Mouse (Mus musculus) mesoderm, embryonic 11.5 days (tissue): ENCODE results near the gene Gm28305.

Experiments used
- DNase-seq: peaks from one replicate; pipeline ENCODE4 v3.0.0-alpha.2; 2012; ENCODE audit warnings: low read depth, low spot score

The Gm28305 gene

GRCm38 (mm10) chr9:104070241-104070640 is 29.8 kb downstream of the Gm28305 start:
- no peak for DNase-seq

- DNase-seq, result no peak
Measured at GRCm38 (mm10) chr9:104070863-104071604, 30.6 kb downstream of the Gm28305 start.

DNA sequence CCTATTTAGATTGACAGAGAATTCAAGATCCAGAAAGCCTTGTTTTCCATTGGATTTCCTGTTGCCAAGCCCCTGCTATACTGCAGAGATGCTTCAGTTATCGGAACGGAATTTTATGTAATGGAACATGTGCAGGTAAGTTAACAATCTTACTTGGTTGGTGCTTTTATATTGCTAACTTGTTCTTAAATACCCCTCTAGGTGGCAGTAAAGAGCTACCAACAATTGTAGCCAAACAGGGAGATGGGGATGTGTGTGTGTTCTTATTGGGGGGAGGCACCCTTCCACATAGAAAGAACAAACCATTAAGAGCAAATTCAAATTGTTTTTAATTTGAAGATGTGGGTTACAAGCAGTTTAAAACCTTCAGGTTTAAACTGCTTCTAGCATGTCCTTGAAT is 35.3 kb downstream of the Gm28305 start:
- peak; percentile 36 for DNase-seq

GRCm38 (mm10) chr9:104078780-104079179 is 38.3 kb downstream of the Gm28305 start:
- no peak for DNase-seq

GRCm38 (mm10) chr9:104079379-104079778 is 38.9 kb downstream of the Gm28305 start:
- DNase-seq, result peak; percentile 54

- no peak for DNase-seq
Measured at GRCm38 (mm10) chr9:104080038-104080437, 39.6 kb downstream of the Gm28305 start.

DNA sequence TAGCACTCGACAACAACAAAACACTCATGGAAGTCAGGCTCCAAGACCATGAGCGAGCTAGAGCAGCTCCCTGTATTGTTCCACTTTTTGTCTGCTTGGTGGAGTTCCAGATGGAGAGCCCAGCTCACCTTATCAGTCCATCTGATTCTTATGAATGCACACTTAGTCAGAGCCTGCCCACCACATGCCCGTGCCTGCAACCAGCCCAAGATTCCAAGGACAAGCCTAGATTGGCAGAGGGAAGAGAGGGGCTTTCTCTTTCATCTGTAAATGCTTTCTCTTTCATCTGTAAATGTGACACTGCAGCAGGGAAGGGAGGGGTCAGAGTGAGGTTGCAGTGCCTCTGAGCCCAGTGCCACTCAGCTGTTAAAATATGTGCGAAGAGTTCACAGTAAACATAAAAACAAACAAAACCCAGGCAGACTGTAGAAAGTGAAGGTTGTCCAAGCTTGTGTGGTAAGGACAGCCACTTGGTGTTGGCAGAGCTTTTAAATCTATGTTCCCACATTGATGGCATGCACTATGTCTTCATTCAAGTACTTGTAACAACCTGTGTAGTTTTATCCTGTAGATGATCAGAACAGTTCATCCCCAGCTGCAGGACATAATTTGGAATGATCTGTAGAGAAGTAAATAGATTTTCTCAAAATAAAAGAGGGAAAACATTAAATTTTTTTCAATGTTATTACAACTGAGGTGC is 45.4 kb downstream of the Gm28305 start:
- DNase-seq, result no peak

GRCm38 (mm10) chr9:104088555-104088954 is 48.1 kb downstream of the Gm28305 start:
- DNase-seq, result no peak

GRCm38 (mm10) chr9:104092945-104093344 is 52.5 kb downstream of the Gm28305 start:
- no peak for DNase-seq

DNA sequence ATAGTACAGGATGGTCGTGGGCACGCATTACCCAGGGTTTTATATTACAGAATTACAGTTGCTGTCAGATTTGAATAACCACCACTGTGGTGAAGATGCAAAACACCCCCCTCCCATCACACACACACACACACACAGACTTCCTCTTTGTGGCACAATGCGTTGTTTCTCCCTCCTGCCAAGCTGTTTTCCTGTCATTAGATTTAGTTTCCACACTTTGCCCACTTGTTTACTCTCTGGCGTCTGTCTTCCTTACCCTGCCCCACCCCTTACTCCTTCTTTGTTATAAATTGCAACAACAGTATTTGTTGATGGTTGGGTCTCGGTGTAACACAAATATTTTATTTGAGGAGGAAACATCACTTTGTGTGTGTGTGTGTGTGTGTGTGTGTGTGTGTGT is 57.8 kb downstream of the Gm28305 start:
- no peak for DNase-seq

DNA sequence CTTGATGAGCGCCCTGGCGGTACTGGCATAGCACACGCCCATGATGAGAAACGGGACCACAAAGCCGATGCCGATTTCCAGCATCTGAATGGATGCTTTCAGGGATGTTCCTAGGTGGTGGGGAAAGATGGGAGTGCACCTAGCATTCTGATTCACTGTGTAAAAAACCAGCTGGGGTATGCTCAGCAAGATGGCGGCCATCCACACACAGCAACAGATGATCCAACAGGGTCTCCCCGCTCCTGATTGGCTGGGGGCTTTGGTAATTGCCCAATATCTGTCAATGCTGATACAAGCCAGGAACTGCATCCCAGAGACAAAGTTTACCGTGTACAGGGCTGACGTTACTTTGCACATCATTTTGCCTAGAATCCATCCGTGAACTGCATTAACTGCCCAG is 58.6 kb downstream of the Gm28305 start:
- DNase-seq, result no peak

DNA sequence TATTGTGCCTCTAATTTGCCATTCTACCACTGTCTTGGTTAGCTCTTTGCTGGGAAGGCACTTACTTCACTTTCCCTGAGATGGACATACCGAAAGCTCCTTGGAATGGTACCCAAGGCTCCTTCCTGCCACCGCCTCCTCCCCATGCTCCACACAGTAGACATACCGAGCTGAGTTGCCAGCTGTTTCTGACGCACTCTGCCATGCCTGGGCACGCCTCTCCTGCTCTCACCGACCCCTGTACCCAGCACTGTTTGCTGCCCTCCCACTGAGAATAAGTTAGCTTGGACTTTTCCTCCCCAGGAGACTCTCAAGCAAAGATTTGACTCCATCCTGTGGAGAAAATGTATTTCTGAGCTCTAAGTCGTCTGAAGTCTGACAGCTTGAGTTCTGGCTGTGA is 60.4 kb downstream of the Gm28305 start:
- DNase-seq, result no peak

DNA sequence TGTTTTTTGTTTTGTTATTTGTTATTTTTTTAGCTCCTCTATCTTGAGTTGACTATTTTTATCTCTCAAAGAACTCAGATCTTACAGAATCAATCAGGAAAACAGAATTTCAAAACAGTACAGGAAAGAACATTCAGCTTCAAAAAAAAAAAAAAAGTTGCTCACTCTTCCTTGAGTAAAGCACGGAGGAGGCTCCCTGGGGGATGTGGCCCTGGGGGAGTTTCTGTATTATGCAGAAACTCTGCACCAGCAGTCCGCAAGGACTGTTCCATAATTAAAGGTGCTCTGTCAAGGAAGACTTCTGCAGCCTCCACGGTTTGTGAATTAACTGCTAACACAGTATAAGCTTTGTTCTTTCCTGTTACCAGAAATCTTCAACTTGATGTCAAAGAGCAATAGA is 61.0 kb downstream of the Gm28305 start:
- DNase-seq, result no peak

- DNase-seq, result no peak
Measured at GRCm38 (mm10) chr9:104102301-104102700, 61.8 kb downstream of the Gm28305 start.

GRCm38 (mm10) chr9:104102901-104103300 is 62.4 kb downstream of the Gm28305 start:
- no peak for DNase-seq

- DNase-seq, result no peak
Measured at GRCm38 (mm10) chr9:104104986-104105385, 64.5 kb downstream of the Gm28305 start.

DNA sequence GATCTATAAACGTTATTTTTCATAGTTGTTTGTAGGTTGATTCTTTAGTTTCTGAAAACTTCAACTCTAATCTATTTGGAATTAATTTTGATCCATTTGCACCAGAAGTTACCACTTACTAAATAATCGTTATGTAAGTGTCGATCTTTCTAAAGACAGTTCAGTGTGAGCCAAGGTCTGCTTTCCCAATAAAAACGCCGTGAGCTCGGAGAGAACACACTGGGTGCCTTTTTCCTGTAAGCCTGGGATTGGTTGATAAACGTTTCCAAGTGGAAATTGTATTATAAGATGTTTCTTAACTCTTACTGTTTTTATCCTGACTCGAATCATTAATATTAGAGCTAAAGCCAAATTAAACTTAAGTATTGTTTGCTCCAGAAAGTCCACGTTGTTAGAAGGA is 66.5 kb downstream of the Gm28305 start:
- DNase-seq, result no peak

DNA sequence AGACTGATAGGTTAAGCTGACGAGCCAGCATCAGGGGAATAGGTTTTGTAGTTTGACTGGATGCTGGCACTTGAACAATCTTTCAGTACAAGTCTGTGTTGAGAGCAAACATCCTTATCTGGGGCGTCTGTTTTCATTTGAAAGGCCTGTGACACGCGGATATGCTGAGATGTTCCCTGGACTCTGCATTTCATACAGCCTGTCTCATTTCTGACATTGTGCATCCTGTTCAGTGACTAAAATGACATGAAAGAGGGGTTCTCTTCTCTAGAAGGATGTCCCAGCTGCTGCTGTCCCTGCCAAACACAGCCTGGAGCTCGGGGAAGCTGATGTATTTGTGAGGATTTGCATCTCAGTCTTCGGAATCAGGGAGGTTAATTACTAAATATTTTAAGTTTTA is 67.0 kb downstream of the Gm28305 start:
- no peak for DNase-seq

DNA sequence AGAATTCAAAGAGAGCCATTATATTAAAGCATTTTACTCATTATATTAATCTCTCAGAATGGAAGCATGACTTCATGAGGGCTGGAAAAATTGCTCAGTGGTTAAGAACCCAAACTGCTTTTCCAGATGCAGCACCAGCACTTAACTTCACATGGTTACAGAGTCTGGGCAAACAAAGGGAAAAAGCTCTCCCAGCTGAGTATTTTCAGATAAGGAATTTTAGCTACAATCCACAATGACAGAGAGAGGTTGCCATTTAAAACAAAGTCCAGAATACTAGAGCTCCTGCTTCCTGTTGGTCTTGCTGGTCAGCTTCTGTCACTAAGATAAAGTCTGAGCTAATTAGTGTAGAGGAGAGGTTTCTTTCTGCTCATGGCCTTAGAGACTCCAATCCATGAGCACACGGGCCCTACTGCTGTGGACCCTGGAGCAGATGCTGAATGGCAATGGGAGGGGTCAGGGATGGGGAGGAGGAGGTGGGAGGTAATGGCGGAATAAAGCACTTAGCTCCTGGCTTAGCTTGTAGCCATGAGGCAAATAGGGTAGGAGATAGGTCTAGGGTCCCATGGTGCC is 68.2 kb downstream of the Gm28305 start:
- no peak for DNase-seq

DNA sequence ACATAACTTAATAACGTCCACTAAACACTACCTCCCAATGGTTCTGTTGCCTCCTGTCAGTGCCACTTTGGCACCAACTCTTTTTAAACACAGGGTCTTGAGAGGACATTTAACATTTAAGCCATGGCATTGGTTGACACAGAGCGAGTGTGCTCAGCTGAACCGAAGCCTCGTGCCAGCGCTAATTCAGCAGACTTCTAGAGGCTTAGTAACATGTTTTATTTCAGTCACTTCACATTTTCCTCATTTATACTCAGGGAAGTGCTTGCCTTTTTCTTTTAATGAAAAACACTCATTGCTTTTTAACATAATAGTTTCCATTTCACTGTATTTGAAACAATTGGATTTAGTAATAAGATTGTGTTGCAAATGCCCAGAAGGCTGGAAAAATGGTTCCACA is 68.7 kb downstream of the Gm28305 start:
- no peak for DNase-seq

GRCm38 (mm10) chr9:104123101-104123500 is 82.6 kb downstream of the Gm28305 start:
- DNase-seq, result no peak

DNA sequence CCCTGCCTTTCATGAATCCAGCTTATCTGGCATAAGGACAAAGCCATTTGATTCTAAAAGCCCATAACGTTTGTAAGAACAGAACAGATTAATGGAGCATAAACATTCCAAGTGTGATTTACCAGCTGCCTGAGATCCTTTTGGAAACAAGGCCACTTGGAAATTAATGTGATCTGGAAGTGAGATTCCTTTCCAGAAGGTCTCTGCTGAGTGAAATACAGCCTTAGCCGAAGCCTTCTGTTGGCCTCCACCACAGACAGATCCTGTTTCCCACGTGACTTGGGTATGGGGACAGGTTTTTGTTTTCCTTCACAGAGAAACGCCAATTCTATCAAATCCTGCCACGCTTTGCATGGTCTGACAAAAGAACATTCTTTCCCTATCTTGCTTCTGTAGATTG is 83.2 kb downstream of the Gm28305 start:
- DNase-seq, result peak; percentile 61
